Mouse (Mus musculus) spleen, postnatal 36 days (tissue): Measurements from ENCODE around the gene Dixdc1.
A peak's percentile ranks its signal among the peaks of the same experiment; 100 is the strongest.

Experiments
- DNase-seq, 2 experiments: peaks; one replicate each; pipeline ENCODE4 v3.0.0; 2022; ENCODE audit warnings: low spot score in 2 of 2, mixed read lengths in 1 of 2

Dixdc1 gene

GRCm38 (mm10) chr9:50700921-50701691, 38.2 kb downstream of the Dixdc1 start:
- DNase-seq, result no peak

- no peak for DNase-seq
Measured at GRCm38 (mm10) chr9:50698418-50699409, 40.6 kb downstream of the Dixdc1 start.

- peak in 1 of 2 experiments; percentile 18 for DNase-seq
Measured at GRCm38 (mm10) chr9:50697706-50698041, 41.6 kb downstream of the Dixdc1 start.

GRCm38 (mm10) chr9:50696851-50697705, 42.2 kb downstream of the Dixdc1 start:
- no peak for DNase-seq

GRCm38 (mm10) chr9:50695153-50695552, 44.2 kb downstream of the Dixdc1 start:
- DNase-seq, result no peak

GRCm38 (mm10) chr9:50693631-50694030, 45.7 kb downstream of the Dixdc1 start:
- DNase-seq, result peak in 1 of 2 experiments; percentile 7

GRCm38 (mm10) chr9:50692626-50693580, 46.4 kb downstream of the Dixdc1 start:
- no peak for DNase-seq

- DNase-seq, result no peak
Measured at GRCm38 (mm10) chr9:50686866-50687652, 52.3 kb downstream of the Dixdc1 start.

- DNase-seq, result no peak
Measured at GRCm38 (mm10) chr9:50681727-50682126, 57.6 kb downstream of the Dixdc1 start.

- no peak for DNase-seq
Measured at GRCm38 (mm10) chr9:50679406-50679805, 59.9 kb downstream of the Dixdc1 start.

- DNase-seq, result no peak
Measured at GRCm38 (mm10) chr9:50674771-50675170, 64.5 kb downstream of the Dixdc1 start.

GRCm38 (mm10) chr9:50670690-50671089, 68.6 kb downstream of the Dixdc1 start:
- DNase-seq, result peak; percentile 56 to 68

- DNase-seq, result no peak
Measured at GRCm38 (mm10) chr9:50667579-50668498, 71.5 kb downstream of the Dixdc1 start.

GRCm38 (mm10) chr9:50666442-50666841, 72.9 kb downstream of the Dixdc1 start:
- DNase-seq, result no peak

GRCm38 (mm10) chr9:50664826-50665225, 74.5 kb downstream of the Dixdc1 start:
- DNase-seq, result no peak

GRCm38 (mm10) chr9:50660431-50660830, 78.9 kb downstream of the Dixdc1 start:
- peak in 1 of 2 experiments; percentile 7 for DNase-seq

GRCm38 (mm10) chr9:50659392-50660217, 79.7 kb downstream of the Dixdc1 start, which contains the start of gene Dlat:
Gene Dlat, minus strand, starts transcription at chr9:50659780.
- peak; percentile 84 to 85 for DNase-seq
